In the genomic region with DNA sequence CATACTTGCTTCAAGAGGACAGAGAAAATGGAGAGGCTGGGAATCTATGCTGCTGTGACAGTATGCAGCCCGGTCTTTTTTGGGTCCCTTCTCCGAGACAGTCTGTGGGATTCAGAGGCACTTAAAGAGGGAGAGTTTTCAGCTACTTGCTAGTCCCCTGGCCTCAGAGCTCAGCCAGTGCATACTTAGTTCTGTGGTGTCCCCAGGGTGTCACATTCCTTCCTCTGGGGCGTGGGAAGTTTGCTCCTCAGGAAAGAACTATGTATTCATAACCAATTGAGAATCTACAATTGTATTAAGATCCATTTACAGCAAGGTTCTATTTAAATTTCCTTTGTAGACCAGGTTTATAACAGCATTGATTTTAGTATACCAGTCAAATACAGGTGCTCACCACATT, we compare ENCODE assay signal across 20 mouse cellular contexts.
DNase-seq lines count a peak whose midpoint lies in the region; ATAC-seq and TF ChIP-seq lines count a peak whose summit lies in the region.
"Had no signal": no experiment of that assay in that cellular context is flagged by ENCODE, and none has a peak within 500 bp of the region (broad histone marks: within the 10 kb centered on the region; RNA-seq: fewer than 3 reads in every experiment).

No protein-coding gene starts in this region.

- no peaks in the 10 kb centered on the region for H3K27me3 ChIP-seq in heart, embryonic 11.5 days (ENCODE audit: control insufficient read depth, insufficient read depth, low read length)
- no peaks in the 10 kb centered on the region for H3K27me3 ChIP-seq in kidney, postnatal 0 days (ENCODE audit: insufficient read depth, low read length)
- H3K27me3 ChIP-seq: forebrain, embryonic 12.5 days; heart, embryonic 15.5 days had no signal

- 55% methylated on average over 3 of the region's 3 CpGs for WGBS in heart, embryonic 11.5 days (ENCODE audit: insufficient replicate concordance)
- 64% methylated on average over 3 of the region's 3 CpGs for WGBS in kidney, postnatal 0 days

- H3K4me3 ChIP-seq in heart, embryonic 11.5 days (ENCODE audit: low read depth, low read length): no peak overlapping the region
- no peak overlapping the region for H3K4me3 ChIP-seq in kidney, postnatal 0 days (replicated peaks; ENCODE audit: low read depth, low read length)
- H3K4me3 ChIP-seq: forebrain, embryonic 12.5 days; heart, embryonic 15.5 days; limb, embryonic 12.5 days; megakaryocyte, embryonic 14.5 days; midbrain, embryonic 13.5 days had no signal

- DNase-seq in heart, adult 11 months: peak; percentile 94
- DNase-seq in kidney, postnatal 0 days (ENCODE audit: low spot score): no peak
- DNase-seq in kidney, adult 11 months: no peak
- peak; percentile 57 for DNase-seq in 3T3-L1 (ENCODE audit: low read depth, low spot score)
- peak; percentile 37 for DNase-seq in adipocyte (ENCODE audit: low spot score)
- DNase-seq in right cerebral cortex, postnatal 14 days: no peak
- DNase-seq: cerebellum, adult 11 months; cerebellum, postnatal 10 days; kidney, postnatal 14 days; liver, postnatal 0 days; lung, postnatal 36 days had no signal

- H3K27ac ChIP-seq in heart, embryonic 11.5 days (ENCODE audit: low read depth, low read length): no peak overlapping the region
- no peak overlapping the region for H3K27ac ChIP-seq in kidney, postnatal 0 days
- H3K27ac ChIP-seq: forebrain, embryonic 12.5 days; hindbrain, postnatal 0 days; limb, embryonic 12.5 days; midbrain, embryonic 13.5 days had no signal

- peaks cover 6% of the 10 kb centered on the region; the same call in 1 of the 2 replicates for H3K4me1 ChIP-seq in heart, embryonic 11.5 days (ENCODE audit: control insufficient read depth, insufficient read depth, low read length)
- no peaks in the 10 kb centered on the region; the same call in 1 of the 2 replicates for H3K4me1 ChIP-seq in kidney, postnatal 0 days (replicated peaks; ENCODE audit: insufficient read depth, low read length)

- no peaks in the 10 kb centered on the region for H3K9me3 ChIP-seq in heart, embryonic 11.5 days (replicated peaks; ENCODE audit: control insufficient read depth, low read length)
- H3K9me3 ChIP-seq in kidney, postnatal 0 days (replicated peaks; ENCODE audit: low read length): no peaks in the 10 kb centered on the region
- H3K9me3 ChIP-seq: forebrain, embryonic 12.5 days; heart, embryonic 15.5 days; limb, embryonic 12.5 days; megakaryocyte, embryonic 14.5 days; midbrain, embryonic 13.5 days had no signal

- H3K4me2 ChIP-seq in heart, embryonic 11.5 days: no peak overlapping the region
- no peak overlapping the region for H3K4me2 ChIP-seq in kidney, postnatal 0 days (ENCODE audit: low read length)
- H3K4me2 ChIP-seq: forebrain, embryonic 12.5 days; heart, embryonic 15.5 days; limb, embryonic 12.5 days; liver, embryonic 11.5 days; midbrain, embryonic 13.5 days had no signal

- no peak for ATAC-seq in heart, embryonic 11.5 days (replicated peaks; ENCODE audit: insufficient number of reproducible peaks, low FRiP score, low TSS enrichment)
- no peak for ATAC-seq in kidney, postnatal 0 days (replicated peaks; ENCODE audit: low FRiP score, low read depth)
- ATAC-seq: hindbrain, postnatal 0 days; intestine, embryonic 16.5 days; liver, postnatal 0 days; midbrain, embryonic 13.5 days had no signal

- peak; percentile 22; the same call in 1 of the 2 replicates for TF ChIP-seq CTCF in kidney, postnatal 0 days (IDR thresholded peaks at IDR 0.05; ENCODE audit: low read depth)

- no peak overlapping the region for H3K9ac ChIP-seq in heart, embryonic 11.5 days (ENCODE audit: low read depth, low read length)
- H3K9ac ChIP-seq in kidney, postnatal 0 days (ENCODE audit: low read depth, low read length): no peak overlapping the region
- H3K9ac ChIP-seq: forebrain, embryonic 12.5 days; heart, embryonic 15.5 days; limb, embryonic 12.5 days; liver, postnatal 0 days; midbrain, embryonic 13.5 days had no signal

- no peaks in the 10 kb centered on the region for H3K36me3 ChIP-seq in heart, embryonic 11.5 days (ENCODE audit: control insufficient read depth, insufficient read depth, low read length)
- H3K36me3 ChIP-seq in kidney, postnatal 0 days (ENCODE audit: insufficient read depth, low read length): no peaks in the 10 kb centered on the region
- H3K36me3 ChIP-seq: forebrain, embryonic 12.5 days; heart, embryonic 15.5 days; limb, embryonic 12.5 days; midbrain, embryonic 13.5 days had no signal

Comparison
In these comparisons a context has a peak if more than half of its experiments do, and no peak if none do; other contexts are left out.
1. DNase-seq: peak in heart, adult 11 months (single experiment), 3T3-L1 (single experiment) and adipocyte (single experiment); none in kidney, postnatal 0 days (single experiment), kidney, adult 11 months (single experiment) and right cerebral cortex, postnatal 14 days (single experiment).